Mouse (Mus musculus) heart, embryonic 16.5 days (tissue): ENCODE measurements around the gene Rab32. TPM values are rescaled to one million over a fixed set of nuclear protein-coding genes. Genes with fewer than 3 reads are reported as not detected.

Experiments used
- ATAC-seq: fragments of 200-750 bp; cut with Nextera tagmentation; replicated peaks from 2 replicates; pipeline ENCODE4 v1.8.0; 2017; ENCODE audit warnings: moderate number of reproducible peaks; ENCODE audit not compliant: insufficient read depth, low FRiP score; ENCODE audit errors: extremely low read depth
- H3K27ac ChIP-seq: fragments of 300-500 bp; sonication (generic); 2 replicates; pipeline ENCODE4 v1.5.1; 2014; ENCODE audit warnings: mild to moderate bottlenecking, low read length, control low read depth, moderate library complexity
- H3K27me3 ChIP-seq: fragments of 300-500 bp; sonication (generic); 2 replicates; pipeline ENCODE4 v1.6.1; 2014; ENCODE audit warnings: low read length, mixed read lengths; ENCODE audit not compliant: control insufficient read depth, insufficient read depth
- H3K36me3 ChIP-seq: fragments of 300-500 bp; sonication (generic); 2 replicates; pipeline ENCODE4 v1.6.1; 2014; ENCODE audit not compliant: control insufficient read depth, insufficient read depth
- H3K4me1 ChIP-seq: fragments of 300-500 bp; sonication (generic); 2 replicates; pipeline ENCODE4 v1.6.1; 2014; ENCODE audit warnings: low read length, mixed read lengths; ENCODE audit not compliant: control insufficient read depth, insufficient read depth
- H3K4me2 ChIP-seq: fragments of 300-500 bp; sonication (generic); 2 replicates; pipeline ENCODE4 v1.6.1; 2014; ENCODE audit warnings: low read depth, mild to moderate bottlenecking, control low read depth, low read length
- H3K4me3 ChIP-seq: fragments of 300-500 bp; sonication (generic); 2 replicates; pipeline ENCODE4 v1.5.1; 2014; ENCODE audit warnings: mild to moderate bottlenecking, control low read depth, low read length
- H3K9ac ChIP-seq: fragments of 300-500 bp; sonication (generic); 2 replicates; pipeline ENCODE4 v1.6.1; 2014; ENCODE audit warnings: low read length, control low read depth
- H3K9me3 ChIP-seq: fragments of 300-500 bp; sonication (generic); replicated peaks from 2 replicates; pipeline ENCODE4 v1.6.1; 2016; ENCODE audit warnings: low read length; ENCODE audit not compliant: control insufficient read depth
- WGBS: fragments of 180-500 bp; shearing (Covaris S2); extraction: QIAGEN DNeasy Blood & Tissue Kit; methylation state at CpG from one replicate; pipeline ENCODE4 v1.1.7; 2014; 5-methylcytosine and 5-hydroxymethylcytosine counted together
- polyA plus RNA-seq: library from polyadenylated mRNA; unstranded; fragments of >200 nt; fragmentation: Nextera tagmentation; extraction: Ambion mirVana; gene quantifications from 2 replicates; pipeline ENCODE4 v1.2.1, GENCODE M21; 2015

The Rab32 gene
- polyA plus RNA-seq, 1 experiment from 2014 or later = 8.5 TPM

GRCm38 (mm10) chr10:10550134-10550533, 7.9 kb downstream of the Rab32 start:
- no peaks in the 10 kb centered on the region for H3K9me3 ChIP-seq
- ATAC-seq = no peak
- H3K27ac ChIP-seq = no peak overlapping the region
- H3K4me3 ChIP-seq = no peak overlapping the region
- no peaks in the 10 kb centered on the region for H3K27me3 ChIP-seq
- no peak overlapping the region for H3K9ac ChIP-seq
- 42% methylated on average over 1 of the region's 1 CpGs for WGBS
- no peaks in the 10 kb centered on the region for H3K4me1 ChIP-seq
- H3K4me2 ChIP-seq = no peak overlapping the region
- peaks cover 2% of the 10 kb centered on the region; the same call in 1 of the 2 replicates for H3K36me3 ChIP-seq

GRCm38 (mm10) chr10:10546623-10547022, 11.4 kb downstream of the Rab32 start:
- Histone ChIP-seq H3K36me3 (peaks cover 2% of the 10 kb centered on the region; the same call in 1 of the 2 replicates), H3K4me3 (no peak overlapping the region), H3K9me3 (no peaks in the 10 kb centered on the region), H3K4me2 (no peak overlapping the region), H3K4me1 (no peaks in the 10 kb centered on the region), H3K27me3 (no peaks in the 10 kb centered on the region), H3K27ac (no peak overlapping the region), H3K9ac (no peak overlapping the region)
- ATAC-seq = no peak
- 57% methylated on average over 5 of the region's 5 CpGs for WGBS

- Histone ChIP-seq H3K36me3 (peaks cover 2% of the 10 kb centered on the region; the same call in 1 of the 2 replicates), H3K27me3 (no peaks in the 10 kb centered on the region)
- ATAC-seq = no peak
Observed at GRCm38 (mm10) chr10:10544955-10545354, 13.1 kb downstream of the Rab32 start.

More at GRCm38 (mm10) chr10:10544955-10545354, 13.1 kb downstream of the Rab32 start:
- Histone ChIP-seq H3K4me3 (no peak overlapping the region), H3K9ac (no peak overlapping the region), H3K4me2 (no peak overlapping the region), H3K4me1 (no peaks in the 10 kb centered on the region), H3K27ac (no peak overlapping the region), H3K9me3 (no peaks in the 10 kb centered on the region)
- WGBS = 87% methylated on average over 3 of the region's 3 CpGs

Other genes starting within 250 kb of the Rab32 start
- gene Adgb, start 85.9 kb downstream of the Rab32 start, polyA plus RNA-seq = 0.26 and 0.30 TPM in 2 replicates
- not detected in 2 replicates for gene Gm10944, start 123.1 kb upstream of the Rab32 start, polyA plus RNA-seq